Mouse (Mus musculus) liver, adult 2 months (tissue): Measurements from ENCODE around the gene Uts2.

Source experiments
- CTCF ChIP-seq: fragments of 200-500 bp; IDR thresholded peaks from 2 replicates; pipeline ENCODE4 v1.5.1; 2011; ENCODE audit warnings: low read depth, low read length, control low read depth
- POLR2A ChIP-seq: fragments of 200-500 bp; IDR thresholded peaks from 2 replicates; pipeline ENCODE4 v1.6.1; 2011; ENCODE audit warnings: low read length, control low read depth; ENCODE audit not compliant: insufficient read depth; ENCODE audit errors: extremely low read depth

GRCm38 (mm10) chr4:150950972-150951371 is 45.9 kb upstream of the Uts2 start:
- TF ChIP-seq CTCF: no peak
- no peak for TF ChIP-seq POLR2A
